Mouse (Mus musculus): ENCODE data around the gene Pfn2.
"Not testable (repeated sequence)": the region's sequence is repeated elsewhere in the genome, so short reads cannot be mapped to it uniquely, and the experiment has no call there.

Pfn2 gene

DNA sequence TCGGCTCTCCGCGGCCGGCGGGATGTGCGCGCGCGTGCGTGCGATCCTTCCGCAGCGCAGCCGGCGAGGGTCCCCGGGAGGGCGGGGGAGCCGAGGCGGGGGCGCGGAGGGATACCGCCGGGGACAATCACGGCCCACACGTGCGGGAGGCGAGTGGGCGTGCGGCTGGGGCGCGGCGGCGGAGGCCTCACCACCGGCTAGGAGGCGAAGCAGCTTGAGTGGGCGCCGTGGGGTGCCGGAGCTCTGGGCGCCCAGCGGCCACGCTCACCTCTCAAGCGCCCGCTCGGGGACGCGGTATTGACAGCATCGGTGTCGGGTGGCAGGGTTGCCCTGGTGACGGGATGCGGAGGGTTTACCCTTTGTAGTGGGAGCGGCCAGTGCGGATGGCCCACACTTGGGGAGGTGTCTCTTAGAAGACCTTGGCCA lies at the start of gene Pfn2:
Gene Pfn2 (minus strand): TSS at position 320 of the 426 bp plus-strand sequence.
- DNase-seq (ENCODE audit: low read depth) = no peak

DNA sequence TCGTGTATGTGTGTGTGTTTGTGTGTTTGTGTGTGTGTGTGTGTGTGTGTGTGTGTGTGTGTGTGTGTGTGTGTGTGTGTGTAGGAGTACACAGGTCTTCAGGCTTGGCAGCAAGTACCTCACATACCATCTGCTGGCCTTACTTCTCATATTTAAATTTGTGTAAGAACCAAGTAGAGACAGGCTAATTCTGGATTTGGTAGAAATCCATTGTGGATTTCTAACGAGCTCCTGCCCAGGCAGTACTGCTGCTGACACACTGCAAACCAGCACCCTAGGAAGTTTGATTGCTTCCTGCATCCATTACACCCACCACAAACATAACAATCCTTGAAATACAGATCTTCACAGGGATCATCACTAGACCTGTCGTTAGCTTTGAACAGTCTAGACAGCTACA lies 35.1 kb upstream of the Pfn2 start:
- no peak for DNase-seq (ENCODE audit: low read depth)

DNA sequence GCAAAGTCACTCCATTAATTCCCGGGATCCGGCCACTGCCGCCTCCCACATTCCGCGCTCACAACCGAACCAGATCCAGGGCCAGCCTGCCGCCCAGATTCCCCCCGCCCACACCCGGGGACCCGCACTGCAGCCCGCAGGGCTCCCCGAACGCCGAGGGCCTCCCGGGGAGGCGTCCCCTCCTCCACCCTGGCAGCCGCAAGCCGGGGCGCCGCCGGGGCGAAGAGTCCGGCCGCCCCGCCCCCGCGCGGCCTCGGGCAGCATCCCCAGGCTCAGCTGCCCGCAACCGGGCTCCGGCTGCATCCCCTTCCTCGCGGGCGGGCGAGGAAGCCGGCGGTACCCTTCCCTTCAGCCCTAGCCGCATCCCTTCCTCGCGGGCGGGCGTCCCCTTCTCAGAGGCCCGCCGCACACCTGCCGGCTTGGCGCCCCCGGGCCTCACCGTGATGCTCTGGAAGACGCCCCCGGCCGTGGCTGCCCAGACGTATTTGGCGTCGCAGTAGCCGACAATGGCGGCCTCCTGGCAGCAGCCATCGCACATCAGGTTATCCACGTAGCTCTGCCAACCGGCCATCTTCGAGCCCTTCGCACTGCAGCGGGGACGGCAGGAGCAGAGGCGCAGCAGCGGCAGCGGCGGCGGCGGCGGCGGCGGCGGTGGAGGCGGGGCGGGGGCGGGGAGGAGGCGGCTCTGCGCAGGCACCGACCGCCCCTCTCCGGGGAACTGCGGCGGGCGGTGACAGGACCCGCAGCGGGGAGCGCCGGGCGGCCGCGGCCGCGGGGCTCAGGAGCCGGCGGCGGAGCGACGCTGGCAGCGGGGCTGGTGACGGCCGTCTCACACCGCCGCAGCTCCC lies 743 bp downstream of the Pfn2 start:
- no peak for DNase-seq (ENCODE audit: low read depth)

DNA sequence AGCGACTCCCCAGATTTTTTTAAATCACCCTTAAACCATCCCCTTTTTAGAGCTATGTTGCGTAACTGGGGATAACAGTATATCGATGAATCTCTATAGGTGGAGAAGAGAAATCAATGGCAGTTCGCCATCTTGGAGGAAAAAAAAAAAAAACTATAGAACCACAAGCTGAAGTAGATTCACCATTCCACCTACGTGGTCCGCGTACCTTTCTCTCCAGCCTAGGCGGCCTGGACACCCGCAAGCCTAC lies 1.3 kb downstream of the Pfn2 start:
- no peak for DNase-seq (ENCODE audit: low read depth)

DNA sequence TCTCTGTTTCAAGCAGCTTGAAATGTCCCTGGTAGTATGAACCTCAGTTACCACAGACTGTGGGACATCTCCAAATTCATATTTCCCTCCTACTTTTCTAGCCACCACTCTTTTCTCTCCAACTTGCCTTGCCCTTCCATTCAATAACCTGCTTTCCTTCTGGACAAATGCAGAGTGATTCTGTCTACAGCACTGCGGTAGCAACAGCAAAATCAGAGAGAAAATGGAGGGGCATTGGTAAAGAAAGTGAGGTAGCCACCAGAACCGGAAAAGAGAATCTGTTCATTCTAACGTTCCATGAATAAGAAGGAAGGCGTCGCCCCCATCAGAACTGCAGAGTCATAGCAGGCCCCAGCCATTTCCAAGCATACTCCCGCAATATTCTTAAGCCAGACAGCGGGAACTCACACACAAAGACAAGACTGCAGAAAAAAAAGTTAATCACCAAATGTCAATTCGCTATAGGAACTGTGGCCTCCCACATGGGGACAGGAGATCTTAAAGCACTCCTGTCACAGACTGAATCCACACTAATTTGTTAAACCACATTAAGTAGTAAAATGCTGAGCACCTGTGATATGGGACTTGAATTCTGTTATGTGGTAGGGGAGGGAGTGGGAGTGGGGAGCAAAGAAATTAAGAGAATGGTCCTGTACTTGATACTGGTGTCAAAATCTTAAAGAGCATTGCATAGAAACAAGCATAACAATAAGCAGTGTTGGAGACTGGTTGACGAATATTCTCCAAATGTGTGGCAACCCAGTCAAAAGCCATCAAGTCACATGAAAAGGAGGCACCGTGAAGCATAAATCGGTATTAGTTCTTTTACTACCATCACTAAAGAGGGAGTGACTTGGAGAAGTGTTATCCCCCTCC lies 1.9 kb downstream of the Pfn2 start:
- no peak for DNase-seq (ENCODE audit: low read depth)

DNA sequence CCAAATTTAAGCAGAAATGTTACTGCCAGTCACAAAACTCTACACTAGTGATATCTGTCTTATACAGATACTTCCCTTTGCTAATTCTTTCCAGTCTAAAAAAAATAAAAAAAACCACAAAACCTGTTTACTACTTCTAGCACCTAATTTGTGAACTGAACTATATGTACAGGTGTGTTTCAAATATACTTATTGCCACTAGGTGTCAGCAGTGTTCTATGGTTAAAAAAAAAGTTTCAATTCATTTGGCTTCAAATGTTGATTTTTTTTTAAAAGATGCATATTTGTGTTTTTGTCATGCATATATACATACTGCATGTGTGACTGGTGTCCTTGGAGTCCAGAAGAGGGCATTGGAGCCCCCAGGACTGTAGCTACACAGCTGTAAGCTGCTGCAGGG lies 4.1 kb downstream of the Pfn2 start:
- no peak for DNase-seq (ENCODE audit: low read depth)

DNA sequence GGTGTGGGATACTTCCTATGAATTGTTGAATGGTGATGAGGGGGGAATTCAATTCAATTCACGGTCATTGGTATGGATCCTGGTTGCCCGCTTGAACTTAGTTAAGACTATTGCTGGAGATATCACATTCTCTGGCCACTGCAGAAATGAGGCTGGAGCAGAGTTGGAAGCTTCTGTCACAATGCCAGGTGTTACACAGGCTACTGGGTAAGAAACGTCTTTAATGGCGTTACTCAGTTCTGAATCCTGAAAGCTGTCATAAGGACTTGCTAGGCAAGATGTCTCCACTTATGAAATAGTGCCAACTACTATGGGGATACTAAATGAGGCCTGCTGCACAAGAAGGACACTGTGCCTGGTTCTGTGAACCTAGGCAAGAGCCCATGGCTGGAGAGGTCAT lies 11.0 kb downstream of the Pfn2 start:
- DNase-seq (ENCODE audit: low read depth) = no peak

DNA sequence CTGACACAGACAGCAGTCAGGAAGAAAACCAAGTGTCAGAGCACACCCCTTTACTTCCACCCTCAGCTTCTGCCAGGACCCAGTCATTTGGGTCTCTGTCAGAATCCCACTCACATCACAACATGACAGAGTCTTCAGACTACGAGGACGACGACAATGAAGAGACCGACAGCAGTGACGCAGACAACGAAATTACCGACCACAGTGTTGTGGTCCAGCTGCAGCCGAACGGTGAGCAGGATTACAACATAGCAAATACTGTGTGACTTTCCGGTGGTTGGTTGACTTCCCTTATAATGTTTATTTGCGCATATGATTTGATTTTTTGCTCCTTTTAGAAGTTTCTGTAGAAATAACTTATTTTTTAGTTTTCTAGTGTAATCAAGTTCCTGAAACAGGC lies 14.3 kb downstream of the Pfn2 start:
- DNase-seq (ENCODE audit: low read depth) = no peak

DNA sequence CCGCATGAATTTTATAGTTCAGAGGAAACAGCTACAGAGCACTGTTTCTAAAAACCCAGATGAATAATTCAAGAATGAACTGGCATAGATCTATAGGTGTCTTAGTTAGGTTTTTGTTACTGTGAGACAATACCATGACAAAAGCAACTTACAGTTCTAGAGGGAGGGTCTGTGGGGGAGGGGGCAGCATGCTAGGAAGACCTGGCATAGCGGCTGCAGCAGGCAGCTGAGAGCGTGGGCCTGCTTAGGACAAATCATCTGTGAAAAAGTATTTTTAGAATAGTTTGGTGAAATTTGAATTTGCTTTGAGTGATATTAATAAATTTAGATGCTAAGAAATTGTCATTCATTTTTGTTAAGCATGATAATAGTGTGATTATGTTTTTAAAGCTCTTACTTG lies 22.0 kb downstream of the Pfn2 start:
- no peak for DNase-seq (ENCODE audit: low read depth)

DNA sequence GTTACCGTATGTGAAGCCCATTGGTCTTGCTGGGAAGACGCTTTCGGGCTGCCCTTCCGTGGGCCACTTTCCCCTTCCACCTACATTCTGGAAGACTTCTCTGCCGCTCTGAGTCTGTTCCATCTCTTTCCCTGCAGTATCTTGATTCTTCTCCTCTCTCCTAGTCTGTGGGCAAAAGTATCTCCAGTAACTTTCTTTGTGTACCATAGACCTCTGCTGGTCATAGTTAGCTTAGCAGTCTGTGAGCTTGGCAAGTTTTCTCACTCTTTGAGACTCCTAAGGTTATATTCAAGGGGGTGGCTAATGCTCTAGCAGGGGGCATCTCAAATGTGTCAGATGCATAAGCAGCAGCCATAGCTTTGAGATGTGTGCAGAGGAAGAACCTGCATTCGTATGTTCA lies 32.4 kb downstream of the Pfn2 start:
- no peak for DNase-seq (ENCODE audit: low read depth)

DNA sequence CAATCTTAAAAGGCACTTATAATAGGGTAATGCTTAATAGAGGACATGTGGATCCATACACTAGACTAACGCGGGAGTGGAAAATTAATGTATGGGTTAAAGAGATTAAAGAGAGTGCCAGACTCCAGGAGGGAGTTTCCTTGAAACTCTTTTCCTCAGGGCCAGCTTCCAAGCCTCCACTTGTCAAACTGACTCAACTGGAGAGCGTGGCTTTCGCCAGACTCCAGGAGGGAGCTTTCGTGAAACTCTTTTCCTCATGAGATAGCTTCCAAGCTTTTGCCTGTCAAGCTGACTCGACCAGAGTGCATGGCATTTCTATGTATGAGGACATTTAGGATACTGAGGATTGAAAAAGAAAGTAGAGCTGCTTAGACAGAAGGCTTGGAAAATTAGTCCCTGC lies 52.8 kb downstream of the Pfn2 start:
- not testable (repeated sequence) for DNase-seq (ENCODE audit: low read depth)
